Mouse (Mus musculus) heart, embryonic 13.5 days (tissue): ENCODE results near the gene Pgam1. TPM values are rescaled to one million over a fixed set of nuclear protein-coding genes. Genes with fewer than 3 reads are reported as not detected.

Experiments
- ATAC-seq: fragments of 200-750 bp; cut with Nextera tagmentation; 2 replicates; pipeline ENCODE4 v1.8.0; 2017; ENCODE audit warnings: moderate TSS enrichment; ENCODE audit not compliant: insufficient number of reproducible peaks, low FRiP score, low TSS enrichment; ENCODE audit errors: extremely low read depth
- H3K27ac ChIP-seq: fragments of 300-500 bp; sonication (generic); replicated peaks from 2 replicates; pipeline ENCODE4 v1.5.1; 2015; ENCODE audit warnings: moderate library complexity, mild to moderate bottlenecking, inconsistent platforms
- H3K27me3 ChIP-seq: fragments of 300-500 bp; sonication (generic); replicated peaks from 2 replicates; pipeline ENCODE4 v1.6.1; 2015; ENCODE audit warnings: mild to moderate bottlenecking, inconsistent platforms
- H3K36me3 ChIP-seq: fragments of 300-500 bp; sonication (generic); 2 replicates; pipeline ENCODE4 v1.6.1; 2015; ENCODE audit warnings: mild to moderate bottlenecking, inconsistent platforms
- H3K4me1 ChIP-seq: fragments of 300-500 bp; sonication (generic); 2 replicates; pipeline ENCODE4 v1.6.1; 2015; ENCODE audit warnings: inconsistent platforms
- H3K4me2 ChIP-seq: fragments of 300-500 bp; sonication (generic); 2 replicates; pipeline ENCODE4 v1.6.1; 2015; ENCODE audit warnings: inconsistent platforms, mild to moderate bottlenecking, moderate library complexity
- H3K4me3 ChIP-seq: fragments of 300-500 bp; sonication (generic); 2 replicates; pipeline ENCODE4 v1.5.1; 2015; ENCODE audit warnings: moderate library complexity, mild to moderate bottlenecking, inconsistent platforms
- H3K9ac ChIP-seq: fragments of 300-500 bp; sonication (generic); 2 replicates; pipeline ENCODE4 v1.6.1; 2015; ENCODE audit warnings: inconsistent platforms, mild to moderate bottlenecking, moderate library complexity
- H3K9me3 ChIP-seq: fragments of 300-500 bp; sonication (generic); 2 replicates; pipeline ENCODE4 v1.6.1; 2016; ENCODE audit warnings: inconsistent platforms
- WGBS: fragments of 180-500 bp; shearing (Covaris S2); methylation state at CpG from one replicate; pipeline ENCODE4 v1.1.7; 2015; ENCODE audit warnings: mixed read lengths; 5-methylcytosine and 5-hydroxymethylcytosine counted together
- polyA plus RNA-seq: library from polyadenylated mRNA; unstranded; fragments of >200 nt; fragmentation: Nextera tagmentation; extraction: Ambion mirVana; gene quantifications from 2 replicates; pipeline ENCODE4 v1.2.1, GENCODE M21; 2015

Pgam1 gene
- polyA plus RNA-seq, 1 experiment from 2014 or later: 780 TPM

GRCm38 (mm10) chr19:41935921-41936320 is 24.2 kb downstream of the Pgam1 start:
- Histone ChIP-seq H3K4me1 (peaks cover 23% of the 10 kb centered on the region), H3K9ac (no peak overlapping the region), H3K4me3 (no peak overlapping the region), H3K9me3 (no peaks in the 10 kb centered on the region), H3K4me2 (no peak overlapping the region), H3K36me3 (peaks cover 56% of the 10 kb centered on the region), H3K27me3 (no peaks in the 10 kb centered on the region), H3K27ac (no peak overlapping the region)
- ATAC-seq: no peak
- 80% methylated on average over 1 of the region's 1 CpGs for WGBS

- H3K27ac ChIP-seq: no peak overlapping the region
- H3K9ac ChIP-seq: no peak overlapping the region
- H3K4me2 ChIP-seq: no peak overlapping the region
- no peaks in the 10 kb centered on the region for H3K9me3 ChIP-seq
- H3K27me3 ChIP-seq: no peaks in the 10 kb centered on the region
- 82% methylated on average over 5 of the region's 5 CpGs for WGBS
- H3K4me3 ChIP-seq: no peak overlapping the region
- peaks cover 78% of the 10 kb centered on the region for H3K36me3 ChIP-seq
- no peak for ATAC-seq
- peaks cover 13% of the 10 kb centered on the region for H3K4me1 ChIP-seq
These were observed 26.8 kb downstream of the Pgam1 start for GRCm38 (mm10) chr19:41938539-41938938.

DNA sequence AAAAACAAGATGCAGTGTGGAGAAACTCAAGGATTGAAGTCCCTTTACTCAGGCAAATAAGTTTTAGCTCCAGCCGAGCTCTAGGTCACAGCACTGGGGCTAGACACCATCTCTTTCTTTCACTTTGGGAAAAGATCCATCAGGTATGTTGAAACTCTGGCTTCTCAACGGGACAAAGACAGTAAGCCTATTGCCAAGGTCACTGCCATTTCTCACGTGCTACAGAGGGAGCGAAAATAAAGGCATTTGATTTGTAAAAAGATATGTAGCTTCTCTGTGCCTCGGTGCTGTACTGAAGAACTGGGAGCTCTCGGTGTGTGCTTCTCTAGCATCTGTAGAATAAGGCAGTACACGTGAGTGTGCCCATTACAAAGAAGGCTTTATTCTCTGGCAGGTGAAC is 32.1 kb downstream of the Pgam1 start:
- no peak for ATAC-seq
- H3K9me3 ChIP-seq: no peaks in the 10 kb centered on the region
- H3K27me3 ChIP-seq: no peaks in the 10 kb centered on the region
- H3K9ac ChIP-seq: no peak overlapping the region
- WGBS: 84% methylated on average over 7 of the region's 7 CpGs
- no peak overlapping the region for H3K27ac ChIP-seq
- no peaks in the 10 kb centered on the region for H3K4me1 ChIP-seq
- no peak overlapping the region for H3K4me3 ChIP-seq
- H3K36me3 ChIP-seq: peaks cover 99% of the 10 kb centered on the region
- H3K4me2 ChIP-seq: no peak overlapping the region

- Histone ChIP-seq H3K4me3 (no peak overlapping the region), H3K27ac (no peak overlapping the region), H3K4me1 (no peaks in the 10 kb centered on the region), H3K4me2 (no peak overlapping the region), H3K9ac (no peak overlapping the region), H3K36me3 (peaks cover 99% of the 10 kb centered on the region), H3K9me3 (no peaks in the 10 kb centered on the region), H3K27me3 (no peaks in the 10 kb centered on the region)
- WGBS: 76% methylated on average over 4 of the region's 4 CpGs
- no peak for ATAC-seq
These were observed 40.6 kb downstream of the Pgam1 start for GRCm38 (mm10) chr19:41952287-41952686.

DNA sequence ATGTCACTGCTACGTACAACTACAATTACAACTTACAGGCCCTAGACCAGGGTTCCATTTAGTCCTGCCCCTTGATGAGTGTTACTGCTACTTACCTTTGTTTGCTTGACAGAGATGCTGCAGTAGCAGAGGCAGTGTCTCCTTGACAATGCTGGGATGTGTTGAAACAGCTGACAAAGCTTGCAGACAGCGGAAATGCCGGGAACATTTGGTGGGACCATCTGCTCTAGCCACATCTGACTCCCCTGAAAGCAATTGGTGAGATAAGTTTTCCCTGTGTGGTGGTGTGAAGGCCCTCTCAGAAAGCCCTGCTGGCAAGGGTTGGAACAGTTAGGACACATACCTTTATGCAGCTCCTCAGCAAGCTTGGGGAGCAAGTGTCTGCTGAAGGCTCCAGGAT is 41.9 kb downstream of the Pgam1 start:
- Histone ChIP-seq H3K27me3 (no peaks in the 10 kb centered on the region), H3K4me3 (no peak overlapping the region), H3K27ac (no peak overlapping the region), H3K4me1 (no peaks in the 10 kb centered on the region), H3K9ac (no peak overlapping the region), H3K36me3 (peaks cover 99% of the 10 kb centered on the region), H3K4me2 (no peak overlapping the region), H3K9me3 (no peaks in the 10 kb centered on the region)
- 83% methylated on average over 3 of the region's 3 CpGs for WGBS
- no peak for ATAC-seq

Other genes starting within 250 kb of the Pgam1 start
- gene Slit1, start 168.3 kb upstream of the Pgam1 start, polyA plus RNA-seq: 0.10 and 0.32 TPM in 2 replicates
- gene Arhgap19, start 109.9 kb upstream of the Pgam1 start, polyA plus RNA-seq: 11.9 and 13.4 TPM in 2 replicates
- gene Frat1, start 82.0 kb upstream of the Pgam1 start, polyA plus RNA-seq: 2.1 and 2.2 TPM in 2 replicates
- 1.6 and 2.1 TPM in 2 replicates for gene Frat2, start 63.8 kb upstream of the Pgam1 start, polyA plus RNA-seq
- 10.4 and 11.8 TPM in 2 replicates for gene Rrp12, start 15.8 kb upstream of the Pgam1 start, polyA plus RNA-seq
- gene Exosc1, start 21.5 kb downstream of the Pgam1 start, polyA plus RNA-seq: 46.5 and 47.1 TPM in 2 replicates
- 55.3 and 57.5 TPM in 2 replicates for gene Zdhhc16, start 21.6 kb downstream of the Pgam1 start, polyA plus RNA-seq
- gene Mms19, start 69.2 kb downstream of the Pgam1 start, polyA plus RNA-seq: 17.2 and 22.1 TPM in 2 replicates
- gene Ubtd1, start 69.8 kb downstream of the Pgam1 start, polyA plus RNA-seq: 12.8 and 14.6 TPM in 2 replicates
- gene Ankrd2, start 124.1 kb downstream of the Pgam1 start, polyA plus RNA-seq: not detected in 2 replicates
- gene Hoga1, start 133.7 kb downstream of the Pgam1 start, polyA plus RNA-seq: 0.44 and 1.4 TPM in 2 replicates
- not detected in 2 replicates for gene 4933411K16Rik, start 140.3 kb downstream of the Pgam1 start, polyA plus RNA-seq
- 15.2 and 15.3 TPM in 2 replicates for gene Morn4, start 174.4 kb downstream of the Pgam1 start, polyA plus RNA-seq
- gene Pi4k2a, start 178.5 kb downstream of the Pgam1 start, polyA plus RNA-seq: 14.5 and 16.9 TPM in 2 replicates
- 30.6 and 34.2 TPM in 2 replicates for gene Avpi1, start 217.1 kb downstream of the Pgam1 start, polyA plus RNA-seq
- gene Marveld1, start 235.5 kb downstream of the Pgam1 start, polyA plus RNA-seq: 7.4 and 7.7 TPM in 2 replicates